Mouse (Mus musculus) liver, postnatal 0 days (tissue): ENCODE results near the gene Naxe. TPM values are rescaled to one million over a fixed set of nuclear protein-coding genes. Genes with fewer than 3 reads are reported as not detected.

Experiments
- ATAC-seq: fragments of 200-750 bp; cut with Nextera tagmentation; 2 replicates; pipeline ENCODE4 v1.8.0; 2017; ENCODE audit warnings: mild to moderate bottlenecking, moderate library complexity
- DNase-seq: peaks from one replicate; pipeline ENCODE4 v3.0.0-alpha.2; 2016
- H3K27ac ChIP-seq: fragments of 300-500 bp; sonication (generic); 2 replicates; pipeline ENCODE4 v1.5.1; 2014; ENCODE audit warnings: antibody characterized with exemption, moderate library complexity, mild to moderate bottlenecking, low read depth
- H3K27me3 ChIP-seq: fragments of 300-500 bp; sonication (generic); 2 replicates; pipeline ENCODE4 v1.6.1; 2014; ENCODE audit warnings: low read length, control low read depth, mixed read lengths; ENCODE audit not compliant: insufficient read depth
- H3K36me3 ChIP-seq: fragments of 300-500 bp; sonication (generic); replicated peaks from 2 replicates; pipeline ENCODE4 v1.6.1; 2014; ENCODE audit warnings: mild to moderate bottlenecking, control low read depth, low read length, moderate library complexity, mixed read lengths; ENCODE audit not compliant: insufficient read depth
- H3K4me1 ChIP-seq: fragments of 300-500 bp; sonication (generic); 2 replicates; pipeline ENCODE4 v1.6.1; 2014; ENCODE audit warnings: antibody characterized with exemption, mild to moderate bottlenecking, control low read depth; ENCODE audit not compliant: insufficient read depth
- H3K4me2 ChIP-seq: fragments of 300-500 bp; sonication (generic); 2 replicates; pipeline ENCODE4 v1.6.1; 2014; ENCODE audit warnings: low read depth, mild to moderate bottlenecking, low read length, moderate library complexity, mixed read lengths
- H3K4me3 ChIP-seq: fragments of 300-500 bp; sonication (generic); 2 replicates; pipeline ENCODE4 v1.5.1; 2014; ENCODE audit warnings: low read depth, low read length
- H3K9ac ChIP-seq: fragments of 300-500 bp; sonication (generic); replicated peaks from 2 replicates; pipeline ENCODE4 v1.6.1; 2014; ENCODE audit warnings: mild to moderate bottlenecking, moderate library complexity
- H3K9me3 ChIP-seq: fragments of 300-500 bp; sonication (generic); 2 replicates; pipeline ENCODE4 v1.6.1; 2016; ENCODE audit warnings: mild to moderate bottlenecking, control low read depth, low read length, mixed read lengths
- CTCF ChIP-seq: sonication (generic); IDR thresholded peaks from 2 replicates; pipeline ENCODE4 v1.5.1; 2016; ENCODE audit warnings: antibody characterized with exemption, low read depth
- EP300 ChIP-seq: IDR thresholded peaks from 2 replicates; pipeline ENCODE4 v1.6.1; 2016; ENCODE audit warnings: antibody characterized with exemption, low read depth, mild to moderate bottlenecking
- WGBS: fragments of 180-500 bp; shearing (Covaris S2); extraction: QIAGEN DNeasy Blood & Tissue Kit; methylation state at CpG from one replicate; pipeline ENCODE4 v1.1.7; 2014; ENCODE audit not compliant: insufficient replicate concordance; 5-methylcytosine and 5-hydroxymethylcytosine counted together
- polyA plus RNA-seq: library from polyadenylated mRNA; unstranded; fragments of >200 nt; fragmentation: Nextera tagmentation; extraction: Ambion mirVana; gene quantifications from 2 replicates; pipeline ENCODE4 v1.2.1, GENCODE M21; 2015

Naxe gene
- polyA plus RNA-seq, 1 experiment from 2014 or later = 78.0 TPM

DNA sequence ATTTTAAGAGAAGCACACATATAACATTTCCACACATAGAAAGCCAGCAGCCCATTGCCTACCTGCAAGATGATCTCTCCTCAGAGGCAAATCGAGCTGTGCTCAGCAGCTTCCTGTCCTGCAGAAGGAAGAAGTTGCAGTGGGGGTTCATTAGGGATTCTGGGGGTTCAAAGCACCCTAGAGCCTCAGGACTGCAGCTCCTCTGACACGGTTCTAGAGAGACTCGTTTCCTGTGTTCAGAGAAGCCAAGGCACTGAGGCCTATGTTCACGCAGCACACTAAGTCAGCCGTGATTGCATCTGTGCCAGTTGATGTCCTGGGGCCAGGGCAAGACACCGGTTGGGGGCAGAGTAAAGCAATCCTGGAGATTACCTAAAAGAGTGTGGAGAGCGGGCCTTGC is 31.5 kb downstream of the Naxe start:
- H3K27me3 ChIP-seq = peaks cover 47% of the 10 kb centered on the region
- TF ChIP-seq EP300 (no peak), CTCF (no peak)
- peaks cover 25% of the 10 kb centered on the region for H3K4me1 ChIP-seq
- WGBS = 56% methylated on average over 7 of the region's 7 CpGs
- no peak overlapping the region for H3K4me2 ChIP-seq
- ATAC-seq (no peak), DNase-seq (no peak)
- no peaks in the 10 kb centered on the region for H3K36me3 ChIP-seq
- H3K9me3 ChIP-seq = no peaks in the 10 kb centered on the region
- no peak overlapping the region for H3K4me3 ChIP-seq
- H3K9ac ChIP-seq = no peak overlapping the region
- H3K27ac ChIP-seq = no peak overlapping the region

GRCm38 (mm10) chr3:88023192-88024074 is 34.9 kb downstream of the Naxe start:
- H3K9ac ChIP-seq = no peak overlapping the region
- DNase-seq = peak; percentile 18
- no peak for TF ChIP-seq EP300
- no peak for TF ChIP-seq CTCF

GRCm38 (mm10) chr3:88022322-88023191 is 35.7 kb downstream of the Naxe start:
- no peaks in the 10 kb centered on the region for H3K36me3 ChIP-seq
- DNase-seq = peak; percentile 93
- no peak for TF ChIP-seq EP300
- no peak for TF ChIP-seq CTCF
- peak overlapping the region; percentile 84 for H3K4me2 ChIP-seq
- peak overlapping the region; percentile 36 for H3K4me3 ChIP-seq
- peaks cover 17% of the 10 kb centered on the region for H3K4me1 ChIP-seq
- WGBS = 4% methylated on average over 56 of the region's 66 CpGs
- no peak overlapping the region for H3K9ac ChIP-seq
- H3K27me3 ChIP-seq = peaks cover 66% of the 10 kb centered on the region
- ATAC-seq = peak; percentile 93
- H3K27ac ChIP-seq = no peak overlapping the region
- no peaks in the 10 kb centered on the region for H3K9me3 ChIP-seq

More at GRCm38 (mm10) chr3:88023192-88024074, 34.9 kb downstream of the Naxe start:
- peak; percentile 74 for ATAC-seq
- peak overlapping the region; percentile 84 for H3K4me2 ChIP-seq
- no peaks in the 10 kb centered on the region for H3K9me3 ChIP-seq
- peak overlapping the region; percentile 36 for H3K4me3 ChIP-seq
- no peak overlapping the region for H3K27ac ChIP-seq
- peaks cover 64% of the 10 kb centered on the region for H3K27me3 ChIP-seq
- WGBS = 1% methylated on average over 69 of the region's 81 CpGs
- no peaks in the 10 kb centered on the region for H3K36me3 ChIP-seq
- H3K4me1 ChIP-seq = peaks cover 17% of the 10 kb centered on the region

GRCm38 (mm10) chr3:88010634-88011265 is 47.5 kb downstream of the Naxe start:
- Histone ChIP-seq H3K36me3 (no peaks in the 10 kb centered on the region), H3K9ac (no peak overlapping the region), H3K4me2 (no peak overlapping the region), H3K9me3 (no peaks in the 10 kb centered on the region; the same call in 1 of the 2 replicates), H3K4me1 (no peaks in the 10 kb centered on the region), H3K4me3 (no peak overlapping the region), H3K27ac (no peak overlapping the region), H3K27me3 (peaks cover 5% of the 10 kb centered on the region; the same call in 1 of the 2 replicates)
- DNase-seq (no peak), ATAC-seq (no peak)
- 7% methylated on average over 6 of the region's 6 CpGs for WGBS
- no peak for TF ChIP-seq EP300
- TF ChIP-seq CTCF = peak; percentile 68

Other genes starting within 250 kb of the Naxe start
- 4.8 and 5.1 TPM in 2 replicates for gene Pear1, start 234.2 kb downstream of the Naxe start, polyA plus RNA-seq
- 0.74 and 0.75 TPM in 2 replicates for gene Sh2d2a, start 211.7 kb downstream of the Naxe start, polyA plus RNA-seq
- gene Prcc, start 172.9 kb downstream of the Naxe start, polyA plus RNA-seq = 4.4 and 4.5 TPM in 2 replicates
- 116 and 123 TPM in 2 replicates for gene Hdgf, start 152.2 kb downstream of the Naxe start, polyA plus RNA-seq
- 50.3 and 54.1 TPM in 2 replicates for gene Mrpl24, start 139.0 kb downstream of the Naxe start, polyA plus RNA-seq
- gene Isg20l2, start 128.2 kb downstream of the Naxe start, polyA plus RNA-seq = 12.3 and 13.2 TPM in 2 replicates
- gene Rrnad1, start 127.8 kb downstream of the Naxe start, polyA plus RNA-seq = 4.3 TPM in 2 replicates
- gene Crabp2, start 109.8 kb downstream of the Naxe start, polyA plus RNA-seq = not detected in 2 replicates
- 0.83 and 0.95 TPM in 2 replicates for gene Nes, start 87.4 kb downstream of the Naxe start, polyA plus RNA-seq
- gene Bcan, start 58.3 kb downstream of the Naxe start, polyA plus RNA-seq = 0.05 TPM in 1 of 2 replicates, not detected in the other
- gene Hapln2, start 30.9 kb downstream of the Naxe start, polyA plus RNA-seq = not detected in 2 replicates
- gene Gpatch4, start 15.4 kb downstream of the Naxe start, polyA plus RNA-seq = 13.1 and 14.3 TPM in 2 replicates
- not detected in 2 replicates for gene Ttc24, start 19.8 kb upstream of the Naxe start, polyA plus RNA-seq
- 2.9 and 3.2 TPM in 2 replicates for gene Iqgap3, start 23.5 kb upstream of the Naxe start, polyA plus RNA-seq
- gene Mef2d, start 83.9 kb upstream of the Naxe start, polyA plus RNA-seq = 5.7 and 6.4 TPM in 2 replicates
- gene Rhbg, start 196.2 kb upstream of the Naxe start, polyA plus RNA-seq = 6.5 and 7.0 TPM in 2 replicates
- 0.64 and 1.0 TPM in 2 replicates for gene Gm38392, start 228.7 kb upstream of the Naxe start, polyA plus RNA-seq
- gene Tsacc, start 238.5 kb upstream of the Naxe start, polyA plus RNA-seq = 6.2 and 7.0 TPM in 2 replicates
- gene Cct3, start 238.6 kb upstream of the Naxe start, polyA plus RNA-seq = 138 and 151 TPM in 2 replicates